Mouse (Mus musculus) kidney, adult 2 months (tissue): ENCODE measurements around the gene Ctu2.

Experiments
- CTCF ChIP-seq: fragments of 200-500 bp; conservative IDR thresholded peaks from 2 replicates; pipeline ENCODE4 v1.5.1; 2011; ENCODE audit warnings: low read depth, mild to moderate bottlenecking, control low read depth, low read length, moderate library complexity, mixed read lengths; ENCODE audit not compliant: insufficient read depth, insufficient read length
- POLR2A ChIP-seq: fragments of 200-500 bp; IDR thresholded peaks from one replicate; pipeline ENCODE4 v1.6.1; 2011; ENCODE audit warnings: low read depth, low read length, control low read depth

DNA sequence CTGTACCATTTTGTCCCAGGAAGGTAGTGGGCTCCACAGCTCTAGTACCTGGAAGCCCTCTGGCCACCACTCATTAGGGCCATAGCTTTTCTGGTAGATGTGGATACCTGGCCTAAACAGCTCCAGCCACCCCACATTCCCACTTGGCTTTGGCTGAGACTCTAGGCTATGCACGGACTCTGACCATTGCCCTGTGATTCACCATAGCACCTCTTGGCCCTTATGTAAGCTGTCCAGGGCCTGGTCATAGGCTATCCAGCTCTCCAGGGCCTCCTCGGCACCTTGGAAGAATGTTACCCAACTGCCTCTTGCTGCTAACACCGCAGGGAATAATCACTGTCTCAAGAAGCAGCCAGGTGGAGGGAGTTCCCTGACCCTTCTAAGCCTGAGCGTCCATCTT lies 53.2 kb downstream of the Ctu2 start:
- TF ChIP-seq POLR2A = no peak
- TF ChIP-seq CTCF = no peak
